Mouse (Mus musculus) heart, embryonic 14.5 days (tissue): Measurements from ENCODE around the gene Mpig6b. TPM values are rescaled to one million over a fixed set of nuclear protein-coding genes. Genes with fewer than 3 reads are reported as not detected.

ENCODE experiments used
- ATAC-seq: fragments of 200-750 bp; cut with Nextera tagmentation; 2 replicates; pipeline ENCODE4 v1.8.0; 2017; ENCODE audit warnings: low read depth, moderate TSS enrichment; ENCODE audit not compliant: insufficient number of reproducible peaks, insufficient read depth, low FRiP score
- H3K27ac ChIP-seq, 2 experiments: fragments of 200-500 bp in 1 of 2; fragments of 300-500 bp in 1 of 2; sonication (generic) in 1 of 2; replicated peaks in 1 of 2; 2 replicates each; pipeline ENCODE4 v1.5.1; 2012 to 2014; ENCODE audit warnings: low read depth in 2 of 2, low read length in 2 of 2, control low read depth in 1 of 2, mild to moderate bottlenecking in 1 of 2, mixed read lengths in 1 of 2; ENCODE audit not compliant: control insufficient read depth in 1 of 2, insufficient read depth in 1 of 2
- H3K27me3 ChIP-seq: fragments of 300-500 bp; sonication (generic); 2 replicates; pipeline ENCODE4 v1.6.1; 2014; ENCODE audit warnings: mild to moderate bottlenecking, low read length, control low read depth; ENCODE audit not compliant: control insufficient read depth, insufficient read depth
- H3K36me3 ChIP-seq: fragments of 300-500 bp; sonication (generic); 2 replicates; pipeline ENCODE4 v1.6.1; 2014; ENCODE audit warnings: mild to moderate bottlenecking, control low read depth, low read length, mixed read lengths; ENCODE audit not compliant: control insufficient read depth, insufficient read depth
- H3K4me1 ChIP-seq, 2 experiments: fragments of 200-500 bp in 1 of 2; fragments of 300-500 bp in 1 of 2; sonication (generic) in 1 of 2; 2 replicates each; pipeline ENCODE4 v1.6.1; 2012 to 2014; ENCODE audit warnings: low read length in 2 of 2, control low read depth in 1 of 2, mixed read lengths in 1 of 2; ENCODE audit not compliant: control insufficient read depth in 2 of 2, insufficient read depth in 2 of 2
- H3K4me2 ChIP-seq: fragments of 300-500 bp; sonication (generic); 2 replicates; pipeline ENCODE4 v1.6.1; 2014; ENCODE audit warnings: mild to moderate bottlenecking, low read length
- H3K4me3 ChIP-seq, 2 experiments: fragments of 200-500 bp in 1 of 2; fragments of 300-500 bp in 1 of 2; sonication (generic) in 1 of 2; 2 replicates each; pipeline ENCODE4 v1.5.1; 2012 to 2014; ENCODE audit warnings: low read length in 2 of 2, mild to moderate bottlenecking in 2 of 2, control low read depth in 1 of 2, low read depth in 1 of 2, moderate library complexity in 1 of 2; ENCODE audit not compliant: control insufficient read depth in 1 of 2, insufficient read depth in 1 of 2
- H3K9ac ChIP-seq: fragments of 300-500 bp; sonication (generic); 2 replicates; pipeline ENCODE4 v1.6.1; 2014; ENCODE audit warnings: mild to moderate bottlenecking, low read length
- H3K9me3 ChIP-seq: fragments of 300-500 bp; sonication (generic); 2 replicates; pipeline ENCODE4 v1.6.1; 2016; ENCODE audit warnings: low read length, control low read depth; ENCODE audit not compliant: control insufficient read depth
- WGBS: fragments of 180-500 bp; shearing (Covaris S2); extraction: QIAGEN DNeasy Blood & Tissue Kit; methylation state at CpG from one replicate; pipeline ENCODE4 v1.1.7; 2014; 5-methylcytosine and 5-hydroxymethylcytosine counted together
- polyA plus RNA-seq: library from polyadenylated mRNA; unstranded; fragments of >200 nt; fragmentation: Nextera tagmentation; extraction: Ambion mirVana; gene quantifications from 2 replicates; pipeline ENCODE4 v1.2.1, GENCODE M21; 2014

Mpig6b gene
- polyA plus RNA-seq, 1 experiment from 2014 or later = 0.54 TPM

GRCm38 (mm10) chr17:35104079-35104478 lies 38.1 kb upstream of the Mpig6b start:
- WGBS = 80% methylated on average over 7 of the region's 7 CpGs
- H3K9ac ChIP-seq = no peak overlapping the region

GRCm38 (mm10) chr17:35103221-35103690 lies 37.3 kb upstream of the Mpig6b start:
- H3K27me3 ChIP-seq = no peaks in the 10 kb centered on the region
- no peak overlapping the region; a peak in 1 of 4 replicates for H3K27ac ChIP-seq
- no peak overlapping the region for H3K4me3 ChIP-seq
- no peak for ATAC-seq
- H3K9me3 ChIP-seq = no peaks in the 10 kb centered on the region
- H3K9ac ChIP-seq = no peak overlapping the region
- no peak overlapping the region for H3K4me2 ChIP-seq
- H3K4me1 ChIP-seq = peaks cover 7 to 12% of the 10 kb centered on the region in 2 experiments; a peak in 3 of 4 replicates
- 46% methylated on average over 6 of the region's 6 CpGs for WGBS
- peaks cover 64% of the 10 kb centered on the region for H3K36me3 ChIP-seq

More at GRCm38 (mm10) chr17:35104079-35104478, 38.1 kb upstream of the Mpig6b start:
- Histone ChIP-seq H3K36me3 (peaks cover 56% of the 10 kb centered on the region), H3K4me1 (peaks cover 7 to 12% of the 10 kb centered on the region in 2 experiments; a peak in 3 of 4 replicates), H3K27ac (no peak overlapping the region), H3K27me3 (no peaks in the 10 kb centered on the region), H3K9me3 (no peaks in the 10 kb centered on the region), H3K4me3 (no peak overlapping the region), H3K4me2 (no peak overlapping the region)
- ATAC-seq = no peak

GRCm38 (mm10) chr17:35102299-35102698 lies 36.3 kb upstream of the Mpig6b start:
- no peaks in the 10 kb centered on the region for H3K27me3 ChIP-seq
- H3K4me1 ChIP-seq = peaks cover 7 to 12% of the 10 kb centered on the region in 2 experiments; a peak in 3 of 4 replicates
- ATAC-seq = no peak
- no peak overlapping the region for H3K27ac ChIP-seq
- peak overlapping the region; percentile 10; the same call in 1 of the 2 replicates for H3K9ac ChIP-seq
- H3K36me3 ChIP-seq = peaks cover 73% of the 10 kb centered on the region
- no peaks in the 10 kb centered on the region for H3K9me3 ChIP-seq
- no peak overlapping the region for H3K4me2 ChIP-seq
- no peak overlapping the region for H3K4me3 ChIP-seq
- 57% methylated on average over 8 of the region's 8 CpGs for WGBS

- no peak overlapping the region for H3K4me2 ChIP-seq
- ATAC-seq = no peak
- no peak overlapping the region for H3K9ac ChIP-seq
- H3K9me3 ChIP-seq = no peaks in the 10 kb centered on the region
- H3K27ac ChIP-seq = no peak overlapping the region
- no peak overlapping the region for H3K4me3 ChIP-seq
- no peaks in the 10 kb centered on the region for H3K27me3 ChIP-seq
- H3K4me1 ChIP-seq = peaks cover 7 to 12% of the 10 kb centered on the region in 2 experiments; a peak in 3 of 4 replicates
- WGBS = 87% methylated on average over 11 of the region's 11 CpGs
- peaks cover 84% of the 10 kb centered on the region for H3K36me3 ChIP-seq
Measured at GRCm38 (mm10) chr17:35101161-35101560, 35.2 kb upstream of the Mpig6b start.

- Histone ChIP-seq H3K4me1 (peaks cover 6 to 12% of the 10 kb centered on the region in 2 experiments; a peak in 3 of 4 replicates), H3K27me3 (no peaks in the 10 kb centered on the region), H3K36me3 (peaks cover 92% of the 10 kb centered on the region), H3K9me3 (no peaks in the 10 kb centered on the region), H3K9ac (no peak overlapping the region), H3K4me3 (no peak overlapping the region), H3K4me2 (no peak overlapping the region), H3K27ac (no peak overlapping the region)
- no peak for ATAC-seq
- 47% methylated on average over 10 of the region's 10 CpGs for WGBS
Measured at GRCm38 (mm10) chr17:35100196-35100765, 34.3 kb upstream of the Mpig6b start.

GRCm38 (mm10) chr17:35097164-35097655 lies 31.2 kb upstream of the Mpig6b start:
- Histone ChIP-seq H3K27me3 (no peaks in the 10 kb centered on the region), H3K36me3 (peaks cover 98% of the 10 kb centered on the region), H3K4me1 (no peaks in the 10 kb centered on the region; a peak in 1 of 4 replicates), H3K4me3 (no peak overlapping the region), H3K9me3 (no peaks in the 10 kb centered on the region), H3K4me2 (no peak overlapping the region), H3K27ac (no peak overlapping the region), H3K9ac (no peak overlapping the region)
- 90% methylated on average over 12 of the region's 12 CpGs for WGBS
- ATAC-seq = no peak

GRCm38 (mm10) chr17:35096597-35096996 lies 30.6 kb upstream of the Mpig6b start:
- peaks cover 97% of the 10 kb centered on the region for H3K36me3 ChIP-seq
- 83% methylated on average over 12 of the region's 12 CpGs for WGBS
- no peak overlapping the region; a peak in 1 of 4 replicates for H3K27ac ChIP-seq

More at GRCm38 (mm10) chr17:35096597-35096996, 30.6 kb upstream of the Mpig6b start:
- H3K9ac ChIP-seq = peak overlapping the region; percentile 16; the same call in 1 of the 2 replicates
- no peaks in the 10 kb centered on the region for H3K4me1 ChIP-seq
- H3K9me3 ChIP-seq = no peaks in the 10 kb centered on the region
- no peaks in the 10 kb centered on the region for H3K27me3 ChIP-seq
- H3K4me3 ChIP-seq = no peak overlapping the region
- no peak for ATAC-seq
- no peak overlapping the region for H3K4me2 ChIP-seq
